Mouse (Mus musculus) cerebellum, postnatal 25 days (tissue): ENCODE measurements around the gene Nmnat2.

Experiments used
- DNase-seq, 2 experiments: peaks; one replicate each; pipeline ENCODE4 v3.0.0; 2021; ENCODE audit warnings: mixed read lengths in 2 of 2

Gene Nmnat2

GRCm38 (mm10) chr1:153094226-153095076, 139.7 kb downstream of the Nmnat2 start:
- DNase-seq = no peak

GRCm38 (mm10) chr1:153095328-153095727, 140.5 kb downstream of the Nmnat2 start:
- DNase-seq = no peak

- no peak for DNase-seq
Observed at GRCm38 (mm10) chr1:153095826-153096727, 141.3 kb downstream of the Nmnat2 start.

GRCm38 (mm10) chr1:153097017-153097675, 142.4 kb downstream of the Nmnat2 start:
- DNase-seq = no peak

GRCm38 (mm10) chr1:153098586-153098985, 143.8 kb downstream of the Nmnat2 start:
- DNase-seq = no peak

- DNase-seq = no peak
Observed at GRCm38 (mm10) chr1:153100912-153101311, 146.1 kb downstream of the Nmnat2 start.

DNA sequence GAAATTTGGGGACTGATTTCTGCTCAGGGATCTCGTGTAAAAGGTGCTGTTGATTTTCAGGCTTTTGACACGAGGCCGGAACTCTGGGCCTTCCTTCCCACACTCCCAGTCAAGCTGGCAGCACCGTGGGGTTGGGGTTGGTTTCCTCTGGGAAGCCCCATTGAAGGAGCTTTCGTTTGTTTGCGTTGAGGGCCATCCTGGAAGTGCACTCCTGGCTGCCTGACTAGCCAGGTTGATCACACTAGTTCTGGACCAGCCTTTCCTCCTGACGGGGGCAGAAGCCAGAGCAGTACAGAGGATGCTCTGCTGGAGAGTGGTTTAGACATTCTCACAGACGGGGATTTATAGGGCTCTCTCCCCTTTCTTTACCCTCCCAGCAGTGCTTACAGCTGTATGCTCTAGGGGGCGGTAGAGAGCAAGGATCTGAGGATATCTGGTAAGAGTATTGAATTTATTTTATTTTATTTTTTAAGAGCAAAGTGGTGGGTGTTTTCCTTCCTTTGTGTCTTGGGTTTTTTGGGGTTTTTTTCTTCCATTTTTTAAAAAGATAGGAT, 146.6 kb downstream of the Nmnat2 start:
- DNase-seq = peak; percentile 43 to 69

- no peak for DNase-seq
Observed at GRCm38 (mm10) chr1:153102296-153103185, 147.7 kb downstream of the Nmnat2 start.

DNA sequence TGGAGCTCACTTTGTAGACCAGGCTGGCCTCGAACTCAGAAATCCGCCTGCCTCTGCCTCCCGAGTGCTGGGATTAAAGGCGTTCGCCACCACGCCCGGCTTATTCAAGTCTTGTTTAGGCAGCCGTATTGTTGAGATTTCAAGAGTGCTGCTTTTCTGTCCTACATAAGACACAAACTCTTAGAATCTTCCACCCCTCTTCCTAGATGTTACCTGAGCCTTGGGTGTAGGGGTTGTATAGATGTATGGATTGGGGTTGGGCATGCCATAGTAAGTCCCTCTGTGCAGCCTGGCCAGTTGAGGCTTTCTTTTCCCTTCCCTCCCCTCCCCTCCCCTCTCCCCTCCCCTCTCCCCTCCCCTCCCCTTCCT, 148.4 kb downstream of the Nmnat2 start:
- DNase-seq = no peak

- DNase-seq = no peak
Observed at GRCm38 (mm10) chr1:153104804-153105203, 150.0 kb downstream of the Nmnat2 start.

- DNase-seq = peak; percentile 63 to 73
Observed at GRCm38 (mm10) chr1:153107866-153108265, 153.1 kb downstream of the Nmnat2 start.

GRCm38 (mm10) chr1:153109346-153109745, 154.6 kb downstream of the Nmnat2 start:
- no peak for DNase-seq

DNA sequence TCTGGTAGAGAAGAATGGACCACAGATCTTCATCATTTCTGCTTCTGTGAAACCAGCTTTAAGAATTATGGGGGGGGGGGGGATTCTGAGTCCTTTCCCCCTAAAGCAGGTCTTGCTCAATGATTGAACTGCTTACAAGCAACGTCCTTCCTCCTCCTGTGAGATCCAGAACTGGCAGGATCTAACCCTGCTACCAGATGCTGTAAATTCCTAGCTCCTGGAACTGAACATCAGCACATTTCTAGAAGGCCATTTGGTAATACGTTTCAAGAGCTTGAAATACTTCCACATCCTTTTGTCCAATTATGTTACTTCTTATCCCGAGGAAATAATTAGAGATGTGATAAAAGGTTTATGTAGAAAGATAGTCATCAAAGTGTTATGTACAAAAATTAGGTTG, 155.0 kb downstream of the Nmnat2 start:
- DNase-seq = no peak

DNA sequence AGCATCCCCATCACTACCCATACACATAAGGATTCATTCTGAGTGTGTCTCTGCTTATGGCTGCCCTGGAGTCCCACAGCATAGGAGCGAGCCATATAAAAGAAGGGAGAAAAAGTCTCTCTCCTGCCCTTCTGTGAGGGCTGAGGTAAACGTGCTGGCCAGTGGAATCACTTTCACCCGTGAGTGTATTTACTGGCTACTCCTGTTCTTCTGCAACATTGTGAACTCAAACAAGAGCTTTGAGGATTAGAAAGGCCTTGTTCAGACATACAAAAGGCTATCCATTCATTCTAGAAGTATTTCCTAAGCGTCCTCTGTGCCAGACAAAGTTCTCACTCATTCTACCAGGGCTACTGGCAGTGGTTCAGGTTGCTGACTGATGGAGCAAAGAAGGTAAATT, 156.8 kb downstream of the Nmnat2 start:
- no peak for DNase-seq

DNA sequence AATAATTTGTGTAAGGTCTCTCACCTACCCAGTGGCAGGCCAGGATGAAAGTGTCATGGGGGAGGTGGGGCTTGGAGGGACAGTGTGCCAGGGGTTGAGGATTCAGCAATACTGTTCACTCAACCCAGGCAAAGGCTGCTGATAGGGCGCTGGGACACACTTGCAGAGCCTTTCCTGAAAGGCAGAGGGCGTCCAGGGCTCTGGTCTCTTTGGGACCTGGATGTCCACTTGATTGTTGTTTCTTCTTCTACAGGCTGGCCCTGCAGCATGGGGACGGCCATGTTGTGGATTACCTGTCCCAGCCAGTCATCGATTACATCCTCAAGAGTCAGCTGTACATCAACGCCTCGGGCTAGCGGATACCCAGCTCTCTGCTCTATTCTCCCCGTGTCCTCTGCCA, 160.5 kb downstream of the Nmnat2 start:
- no peak for DNase-seq

DNA sequence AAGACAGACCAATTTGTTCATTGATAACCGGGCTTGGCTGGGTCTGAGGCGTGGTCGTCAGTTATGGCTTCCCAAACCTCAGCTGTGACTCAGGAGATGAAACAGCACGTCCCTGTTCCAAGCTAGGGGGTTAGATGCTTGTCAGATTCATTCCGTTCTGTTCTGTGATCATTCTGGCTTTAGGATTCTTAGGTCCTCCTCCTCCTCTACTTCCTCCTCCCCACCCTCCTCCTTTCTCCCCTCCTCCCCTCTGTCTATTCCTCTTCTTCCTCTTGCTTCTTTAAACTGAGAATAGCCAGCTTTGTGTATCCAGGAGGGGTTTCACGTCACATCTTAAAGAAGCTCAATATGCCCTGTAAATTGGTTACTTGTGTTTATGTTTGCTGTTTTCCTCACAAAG, 165.8 kb downstream of the Nmnat2 start:
- no peak for DNase-seq

DNA sequence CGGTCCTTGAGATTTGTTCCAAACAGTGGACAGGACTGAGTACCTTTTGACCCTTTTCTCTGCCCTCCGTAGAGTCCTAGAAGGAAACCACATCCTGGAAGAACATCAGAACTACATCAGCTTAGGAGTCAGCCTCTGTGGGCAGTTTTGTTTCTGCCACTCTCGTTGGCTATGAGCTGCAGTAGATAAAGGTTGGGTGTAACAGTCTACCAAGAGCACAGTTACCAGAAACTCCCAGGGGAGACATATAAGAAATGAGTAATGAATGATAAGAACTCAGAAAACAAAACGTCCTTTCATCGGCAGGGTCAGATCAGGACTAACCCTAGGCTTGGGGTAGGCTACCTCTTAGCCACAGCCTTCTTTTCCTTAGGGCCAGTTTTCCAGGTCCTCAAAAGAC, 166.5 kb downstream of the Nmnat2 start:
- DNase-seq = no peak

- DNase-seq = no peak
Observed at GRCm38 (mm10) chr1:153122764-153123163, 168.0 kb downstream of the Nmnat2 start.

- DNase-seq = no peak
Observed at GRCm38 (mm10) chr1:153124502-153124901, 169.7 kb downstream of the Nmnat2 start.

DNA sequence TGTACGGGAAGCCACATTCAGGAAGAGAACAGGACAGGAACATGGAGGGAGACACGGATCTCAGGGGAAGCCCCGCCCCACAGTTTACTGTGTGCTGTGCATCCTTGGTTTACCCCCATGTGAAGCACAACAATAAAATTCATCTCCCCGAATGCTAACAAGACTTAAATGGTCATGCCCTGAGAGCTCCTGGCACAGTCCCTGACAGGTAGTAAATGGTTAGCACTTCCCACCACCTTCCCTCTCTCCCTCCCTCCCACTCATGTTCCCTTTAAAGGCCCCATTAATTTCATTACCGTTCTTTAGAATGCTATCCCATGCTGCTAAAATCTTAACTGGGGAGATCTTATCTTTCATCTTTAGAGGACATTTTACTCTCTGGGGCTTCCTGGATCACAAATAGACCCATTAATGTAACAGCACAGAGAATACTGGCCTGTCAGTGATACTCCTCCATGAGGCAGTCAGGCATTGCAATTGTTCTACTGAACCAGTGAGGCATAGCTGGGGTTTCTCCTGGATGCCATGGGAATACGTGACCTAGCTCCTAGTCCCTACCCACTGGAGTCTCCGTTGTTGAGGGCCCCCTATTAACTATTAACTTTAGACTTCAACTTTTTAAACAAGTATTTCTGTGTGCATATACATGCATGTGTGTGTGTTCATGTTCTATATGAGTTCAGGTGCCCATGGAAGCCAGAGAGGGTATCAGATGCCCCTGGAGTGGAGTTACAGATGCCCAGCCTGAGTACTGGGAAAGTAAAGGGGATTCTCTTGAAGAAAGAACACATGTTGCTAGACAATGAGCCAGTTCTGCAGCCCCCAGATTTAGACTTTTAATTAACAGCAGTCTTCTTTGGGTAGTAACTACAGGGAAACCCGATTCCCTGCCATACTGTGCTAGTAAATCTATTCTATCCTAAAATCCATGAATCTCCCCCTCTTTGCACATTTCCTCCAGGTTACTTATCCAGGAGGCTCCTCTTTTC, 170.8 kb downstream of the Nmnat2 start:
- DNase-seq = no peak
